Mouse (Mus musculus) heart, embryonic 13.5 days (tissue): Measurements from ENCODE around the gene Fam187a. TPM values are rescaled to one million over a fixed set of nuclear protein-coding genes. Genes with fewer than 3 reads are reported as not detected.
A peak's percentile ranks its signal among the peaks of the same experiment; 100 is the strongest.

Experiments
- ATAC-seq: fragments of 200-750 bp; cut with Nextera tagmentation; 2 replicates; pipeline ENCODE4 v1.8.0; 2017; ENCODE audit warnings: moderate TSS enrichment; ENCODE audit not compliant: insufficient number of reproducible peaks, low FRiP score, low TSS enrichment; ENCODE audit errors: extremely low read depth
- H3K27ac ChIP-seq: fragments of 300-500 bp; sonication (generic); replicated peaks from 2 replicates; pipeline ENCODE4 v1.5.1; 2015; ENCODE audit warnings: moderate library complexity, mild to moderate bottlenecking, inconsistent platforms
- H3K27me3 ChIP-seq: fragments of 300-500 bp; sonication (generic); replicated peaks from 2 replicates; pipeline ENCODE4 v1.6.1; 2015; ENCODE audit warnings: mild to moderate bottlenecking, inconsistent platforms
- H3K36me3 ChIP-seq: fragments of 300-500 bp; sonication (generic); 2 replicates; pipeline ENCODE4 v1.6.1; 2015; ENCODE audit warnings: mild to moderate bottlenecking, inconsistent platforms
- H3K4me1 ChIP-seq: fragments of 300-500 bp; sonication (generic); 2 replicates; pipeline ENCODE4 v1.6.1; 2015; ENCODE audit warnings: inconsistent platforms
- H3K4me2 ChIP-seq: fragments of 300-500 bp; sonication (generic); 2 replicates; pipeline ENCODE4 v1.6.1; 2015; ENCODE audit warnings: inconsistent platforms, mild to moderate bottlenecking, moderate library complexity
- H3K4me3 ChIP-seq: fragments of 300-500 bp; sonication (generic); 2 replicates; pipeline ENCODE4 v1.5.1; 2015; ENCODE audit warnings: moderate library complexity, mild to moderate bottlenecking, inconsistent platforms
- H3K9ac ChIP-seq: fragments of 300-500 bp; sonication (generic); 2 replicates; pipeline ENCODE4 v1.6.1; 2015; ENCODE audit warnings: inconsistent platforms, mild to moderate bottlenecking, moderate library complexity
- H3K9me3 ChIP-seq: fragments of 300-500 bp; sonication (generic); 2 replicates; pipeline ENCODE4 v1.6.1; 2016; ENCODE audit warnings: inconsistent platforms
- WGBS: fragments of 180-500 bp; shearing (Covaris S2); methylation state at CpG from one replicate; pipeline ENCODE4 v1.1.7; 2015; ENCODE audit warnings: mixed read lengths; 5-methylcytosine and 5-hydroxymethylcytosine counted together
- polyA plus RNA-seq: library from polyadenylated mRNA; unstranded; fragments of >200 nt; fragmentation: Nextera tagmentation; extraction: Ambion mirVana; gene quantifications from 2 replicates; pipeline ENCODE4 v1.2.1, GENCODE M21; 2015

Fam187a gene
- polyA plus RNA-seq, 1 experiment from 2014 or later, result not detected

DNA sequence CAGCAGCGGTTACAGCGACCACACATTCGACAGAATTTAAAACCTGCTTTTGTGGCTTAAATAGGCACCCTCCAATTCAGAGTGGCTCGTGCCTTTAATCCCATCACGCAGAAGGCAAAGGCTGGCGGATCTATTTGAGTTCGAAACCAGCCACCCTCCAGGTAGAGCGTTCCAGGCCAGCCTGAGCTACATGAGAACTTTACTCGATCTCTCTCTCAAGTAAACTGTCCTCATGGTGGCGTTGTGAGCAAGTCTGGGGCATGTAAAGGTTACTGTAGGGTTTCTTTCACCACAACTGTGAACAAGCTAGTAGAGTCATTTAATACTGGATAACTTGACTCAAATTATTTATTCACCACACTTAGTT, 40.4 kb downstream of the Fam187a start:
- peak overlapping the region; percentile 85 for H3K4me3 ChIP-seq
- WGBS, result under 1% methylated on average over 10 of the region's 10 CpGs
- no peak for ATAC-seq

DNA sequence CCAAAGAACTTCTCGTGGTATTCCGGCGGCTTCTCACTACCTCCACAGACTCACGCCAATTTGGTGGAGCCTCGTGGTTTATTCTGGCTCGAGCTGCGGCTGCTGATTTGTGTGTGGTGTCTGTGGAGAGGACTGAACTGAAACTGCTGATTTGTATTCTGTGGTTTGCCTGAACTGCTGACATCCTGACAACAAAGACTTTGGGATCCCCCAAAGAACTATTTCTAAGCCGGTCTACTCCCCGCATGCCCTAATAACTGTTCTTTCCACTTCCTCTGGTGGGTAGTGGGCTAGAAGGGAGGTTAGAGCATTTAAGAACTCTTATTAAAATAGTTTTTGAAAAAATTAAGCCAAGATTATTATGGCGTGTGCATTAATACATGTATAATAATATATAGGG, 45.7 kb downstream of the Fam187a start:
- 81% methylated on average over 10 of the region's 10 CpGs for WGBS
- no peaks in the 10 kb centered on the region for H3K9me3 ChIP-seq
- no peak overlapping the region for H3K9ac ChIP-seq
- H3K36me3 ChIP-seq, result no peaks in the 10 kb centered on the region
- no peak overlapping the region for H3K27ac ChIP-seq
- no peak overlapping the region for H3K4me3 ChIP-seq
- ATAC-seq, result no peak
- no peaks in the 10 kb centered on the region for H3K4me1 ChIP-seq
- H3K4me2 ChIP-seq, result no peak overlapping the region
- H3K27me3 ChIP-seq, result peaks cover 25% of the 10 kb centered on the region

More for the DNA sequence above, 40.4 kb downstream of the Fam187a start:
- Histone ChIP-seq H3K27ac (peak overlapping the region; percentile 92), H3K9me3 (no peaks in the 10 kb centered on the region), H3K4me2 (peak overlapping the region; percentile 88), H3K36me3 (peaks cover 12% of the 10 kb centered on the region; the same call in 1 of the 2 replicates), H3K27me3 (0 out of 2 replicates have a peak, but pooled peaks cover 4% of the 10 kb centered on the region), H3K9ac (peak overlapping the region; percentile 87), H3K4me1 (peaks cover 33% of the 10 kb centered on the region)

DNA sequence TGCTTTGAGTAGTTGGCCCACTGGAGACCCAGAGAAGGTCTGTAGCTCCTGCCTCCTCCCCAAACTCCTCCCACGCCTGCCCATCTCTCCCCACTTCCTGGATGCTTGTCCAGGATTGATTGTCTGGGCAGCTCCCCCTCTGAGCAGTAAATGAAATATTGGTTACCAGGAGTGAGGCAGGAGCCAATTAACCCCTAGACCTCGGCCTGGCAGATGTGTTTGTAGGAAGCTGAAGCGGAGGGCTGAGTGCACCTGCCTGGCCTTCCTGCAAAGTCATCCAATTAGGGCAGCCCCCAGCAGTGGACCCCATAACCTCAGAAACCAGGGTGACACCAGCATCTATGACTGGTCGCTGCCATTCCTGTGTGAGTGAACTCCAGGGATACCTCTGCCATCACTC, 51.3 kb downstream of the Fam187a start:
- 51% methylated on average over 4 of the region's 4 CpGs for WGBS
- Histone ChIP-seq H3K9ac (no peak overlapping the region), H3K4me3 (no peak overlapping the region), H3K4me1 (peaks cover 22% of the 10 kb centered on the region), H3K4me2 (no peak overlapping the region), H3K9me3 (no peaks in the 10 kb centered on the region), H3K27ac (no peak overlapping the region), H3K27me3 (peaks cover 67% of the 10 kb centered on the region), H3K36me3 (no peaks in the 10 kb centered on the region)
- ATAC-seq, result no peak

Other genes with a start within 250 kb of the Fam187a start
- 1.2 and 1.5 TPM in 2 replicates for gene Meioc, start 221.5 kb upstream of the Fam187a start, polyA plus RNA-seq
- 31.9 and 36.1 TPM in 2 replicates for gene Ccdc43, start 187.4 kb upstream of the Fam187a start, polyA plus RNA-seq
- 6.7 and 7.3 TPM in 2 replicates for gene Adam11, start 123.7 kb upstream of the Fam187a start, polyA plus RNA-seq
- 46.5 and 50.3 TPM in 2 replicates for gene Gjc1, start 65.5 kb upstream of the Fam187a start, polyA plus RNA-seq
- not detected in 2 replicates for gene Higd1b, start 49.3 kb upstream of the Fam187a start, polyA plus RNA-seq
- 119 and 125 TPM in 2 replicates for gene Eftud2, start 4.2 kb upstream of the Fam187a start, polyA plus RNA-seq
- gene Ccdc103, start 4.0 kb upstream of the Fam187a start, polyA plus RNA-seq, result 0.71 and 0.88 TPM in 2 replicates
- 0.19 and 0.38 TPM in 2 replicates for gene Gfap, start 15.7 kb downstream of the Fam187a start, polyA plus RNA-seq
- 7.0 and 7.3 TPM in 2 replicates for gene Kif18b, start 40.0 kb downstream of the Fam187a start, polyA plus RNA-seq
- 0.71 and 0.74 TPM in 2 replicates for gene C1ql1, start 61.5 kb downstream of the Fam187a start, polyA plus RNA-seq
- gene Nmt1, start 143.0 kb downstream of the Fam187a start, polyA plus RNA-seq, result 39.7 and 47.3 TPM in 2 replicates
- gene Dcakd, start 143.2 kb downstream of the Fam187a start, polyA plus RNA-seq, result 95.9 and 101 TPM in 2 replicates
- 7.8 and 8.7 TPM in 2 replicates for gene Plcd3, start 216.5 kb downstream of the Fam187a start, polyA plus RNA-seq
- gene Acbd4, start 216.5 kb downstream of the Fam187a start, polyA plus RNA-seq, result 12.0 and 14.3 TPM in 2 replicates
- 2.8 and 3.0 TPM in 2 replicates for gene Hexim1, start 231.1 kb downstream of the Fam187a start, polyA plus RNA-seq
- gene Hexim2, start 247.3 kb downstream of the Fam187a start, polyA plus RNA-seq, result 5.7 and 6.2 TPM in 2 replicates